Mouse (Mus musculus) embryonic fibroblast, embryonic 13.5 days (primary cell): ENCODE data around the gene Ikbke. TPM values are rescaled to one million over a fixed set of nuclear protein-coding genes. Genes with fewer than 3 reads are reported as not detected.
A peak's percentile ranks its signal among the peaks of the same experiment; 100 is the strongest.

Experiments used
- H3K27ac ChIP-seq: 2 replicates; pipeline ENCODE4 v1.5.1; 2012; ENCODE audit warnings: low read length, control low read depth, inconsistent platforms; ENCODE audit not compliant: insufficient read depth
- H3K4me1 ChIP-seq: 2 replicates; pipeline ENCODE4 v1.6.1; 2011; ENCODE audit warnings: low read length; ENCODE audit not compliant: control insufficient read depth, insufficient read depth
- H3K4me3 ChIP-seq: 2 replicates; pipeline ENCODE4 v1.5.1; 2011; ENCODE audit warnings: mild to moderate bottlenecking, control low read depth, low read length; ENCODE audit not compliant: insufficient read depth
- CTCF ChIP-seq: IDR thresholded peaks from 2 replicates; pipeline ENCODE4 v1.5.1; 2011; ENCODE audit warnings: mild to moderate bottlenecking, control low read depth, low read length, moderate library complexity, borderline replicate concordance; ENCODE audit not compliant: insufficient read depth
- POLR2A ChIP-seq: IDR thresholded peaks from 2 replicates; pipeline ENCODE4 v1.6.1; 2011; ENCODE audit warnings: low read depth, mild to moderate bottlenecking, control low read depth, low read length, moderate library complexity
- polyA plus RNA-seq: library from polyadenylated mRNA; stranded (reverse); fragments of >200 nt; gene quantifications from 2 replicates; pipeline ENCODE4 v1.2.4, GENCODE M21; 2011; ENCODE audit warnings: low read depth; ENCODE audit not compliant: missing spikeins, insufficient read length

The Ikbke gene
- polyA plus RNA-seq, 1 experiment = 14.6 TPM

- TF ChIP-seq CTCF (no peak), POLR2A (no peak)
- Histone ChIP-seq H3K4me1 (no peaks in the 10 kb centered on the region), H3K27ac (no peak overlapping the region), H3K4me3 (no peak overlapping the region)
Measured at GRCm38 (mm10) chr1:131299788-131300187, 20.4 kb upstream of the Ikbke start.

DNA sequence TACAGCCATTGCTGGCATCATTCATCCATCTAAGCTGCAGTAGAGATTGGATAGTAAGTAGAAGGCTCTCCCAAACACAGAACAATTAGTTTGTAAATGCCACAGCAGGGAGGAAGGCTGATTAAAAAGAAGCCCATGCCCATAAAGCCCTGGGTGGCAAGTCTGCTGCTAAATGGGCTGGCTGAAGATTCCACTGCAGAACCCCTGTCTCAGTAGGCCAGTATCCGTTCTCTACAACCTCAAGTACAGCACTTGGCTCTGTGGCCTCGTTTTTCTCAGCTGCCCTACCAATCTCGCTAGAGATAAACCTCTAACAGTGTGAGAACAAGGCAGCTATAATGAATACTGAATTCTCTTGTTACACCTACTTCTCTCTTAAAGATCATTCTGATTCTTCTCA lies 19.8 kb upstream of the Ikbke start:
- no peak overlapping the region for H3K27ac ChIP-seq
- no peak for TF ChIP-seq CTCF
- TF ChIP-seq POLR2A = no peak
- no peak overlapping the region for H3K4me3 ChIP-seq
- peaks cover 2% of the 10 kb centered on the region; the same call in 1 of the 2 replicates for H3K4me1 ChIP-seq

DNA sequence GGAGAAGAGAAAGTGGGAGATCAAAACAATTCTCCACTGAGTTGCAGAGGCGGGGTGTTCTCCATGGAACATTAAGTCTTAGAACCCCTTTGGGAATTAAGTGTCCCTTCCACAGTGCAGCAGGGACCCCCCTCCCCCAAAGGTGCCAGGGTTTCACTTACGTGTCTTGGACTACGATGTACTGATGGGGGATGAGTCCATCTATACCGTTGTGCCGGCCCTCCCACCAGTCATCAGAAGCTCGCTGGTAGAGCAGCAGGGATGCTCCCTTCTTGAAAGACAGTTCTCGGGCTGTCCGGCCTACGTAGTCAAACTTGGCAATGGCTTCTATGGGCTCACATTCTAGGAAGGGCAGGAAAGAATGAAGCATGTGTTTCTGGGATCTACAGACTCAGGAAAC lies 18.8 kb upstream of the Ikbke start:
- peaks cover 11% of the 10 kb centered on the region; the same call in 1 of the 2 replicates for H3K4me1 ChIP-seq
- H3K4me3 ChIP-seq = no peak overlapping the region
- TF ChIP-seq POLR2A = no peak
- TF ChIP-seq CTCF = no peak
- H3K27ac ChIP-seq = no peak overlapping the region

DNA sequence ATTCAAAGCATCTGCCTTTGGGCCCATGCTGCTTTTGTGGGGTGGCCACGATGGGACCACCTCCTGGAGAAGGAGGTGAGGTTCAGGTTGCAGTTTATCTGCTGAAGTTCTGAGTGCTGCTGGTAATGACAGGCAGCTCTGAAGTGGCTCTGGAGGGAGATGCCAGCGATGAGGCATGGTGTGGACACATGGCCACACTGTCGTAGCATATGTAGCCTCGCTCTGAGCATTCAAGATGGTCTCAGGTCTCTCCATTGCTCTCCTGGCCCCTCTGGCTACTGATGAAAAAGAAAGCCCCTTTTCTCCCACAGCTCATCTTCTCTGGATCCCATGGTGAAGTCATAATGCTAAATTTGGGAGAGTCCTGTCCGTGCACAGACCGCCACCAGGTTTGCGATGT lies 17.3 kb upstream of the Ikbke start:
- Histone ChIP-seq H3K27ac (no peak overlapping the region), H3K4me1 (peaks cover 11% of the 10 kb centered on the region; the same call in 1 of the 2 replicates), H3K4me3 (no peak overlapping the region)
- TF ChIP-seq CTCF (no peak), POLR2A (no peak)

DNA sequence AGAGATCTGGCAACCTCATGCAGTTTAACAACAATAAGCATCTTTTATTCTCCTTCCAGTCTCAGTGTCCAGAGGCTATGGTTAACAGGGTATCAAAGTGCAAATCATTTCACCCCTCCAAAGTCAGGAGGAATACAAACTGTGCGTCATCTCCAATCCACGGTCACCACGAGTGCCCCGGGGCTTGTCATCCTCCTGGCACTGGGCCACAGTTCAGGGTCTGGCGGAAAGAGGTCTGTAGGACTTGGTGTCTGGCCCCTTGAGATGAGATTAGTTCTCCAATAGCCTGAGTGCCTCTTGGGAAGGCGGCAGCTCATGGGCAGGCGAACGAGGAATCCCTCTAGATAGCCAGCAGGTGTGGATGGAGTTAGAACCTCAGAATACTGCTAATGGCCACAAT lies 15.8 kb upstream of the Ikbke start:
- peaks cover 11% of the 10 kb centered on the region; the same call in 1 of the 2 replicates for H3K4me1 ChIP-seq
- TF ChIP-seq POLR2A = no peak
- TF ChIP-seq CTCF = no peak
- no peak overlapping the region for H3K4me3 ChIP-seq
- H3K27ac ChIP-seq = no peak overlapping the region

GRCm38 (mm10) chr1:131293922-131294250 lies 14.5 kb upstream of the Ikbke start:
- H3K27ac ChIP-seq = peak overlapping the region; percentile 49
- peaks cover 11% of the 10 kb centered on the region; the same call in 1 of the 2 replicates for H3K4me1 ChIP-seq
- TF ChIP-seq POLR2A (no peak), CTCF (no peak)
- no peak overlapping the region for H3K4me3 ChIP-seq

DNA sequence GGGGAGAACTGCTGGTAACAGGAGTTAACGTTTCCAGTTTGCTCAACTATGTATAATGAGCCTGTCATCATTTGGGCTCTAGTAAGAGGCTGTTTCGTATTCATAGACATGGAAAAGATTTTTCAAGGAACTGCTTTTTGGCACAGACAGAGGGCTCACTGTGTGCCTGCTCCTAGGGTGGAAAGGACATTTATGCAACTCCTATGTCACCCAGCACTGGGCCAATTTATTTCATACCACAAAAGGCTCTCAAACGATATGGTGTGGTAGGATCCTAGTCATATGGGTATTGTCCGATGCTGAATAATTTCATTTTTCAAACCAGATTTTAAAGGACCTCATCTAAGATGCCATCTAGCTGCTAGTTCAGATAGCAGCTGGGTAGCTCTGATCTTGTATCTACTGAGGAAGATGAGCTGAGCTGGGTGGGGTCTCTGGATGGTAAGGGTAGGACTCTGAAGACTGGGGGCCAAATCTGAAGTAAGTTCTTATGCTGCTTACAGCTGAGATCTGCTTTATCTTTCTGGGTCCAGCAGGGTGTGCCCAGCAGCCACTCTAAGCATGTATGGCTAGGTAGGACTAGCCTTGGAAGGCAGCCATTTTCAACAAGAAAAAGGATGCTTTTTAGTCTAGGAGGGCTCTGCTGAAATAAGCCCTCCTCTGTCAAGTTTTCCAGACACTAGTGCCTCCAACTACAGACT lies 14.0 kb upstream of the Ikbke start:
- H3K4me3 ChIP-seq = no peak overlapping the region
- peaks cover 11% of the 10 kb centered on the region; the same call in 1 of the 2 replicates for H3K4me1 ChIP-seq
- TF ChIP-seq CTCF (no peak), POLR2A (no peak)
- H3K27ac ChIP-seq = peak overlapping the region; percentile 49

DNA sequence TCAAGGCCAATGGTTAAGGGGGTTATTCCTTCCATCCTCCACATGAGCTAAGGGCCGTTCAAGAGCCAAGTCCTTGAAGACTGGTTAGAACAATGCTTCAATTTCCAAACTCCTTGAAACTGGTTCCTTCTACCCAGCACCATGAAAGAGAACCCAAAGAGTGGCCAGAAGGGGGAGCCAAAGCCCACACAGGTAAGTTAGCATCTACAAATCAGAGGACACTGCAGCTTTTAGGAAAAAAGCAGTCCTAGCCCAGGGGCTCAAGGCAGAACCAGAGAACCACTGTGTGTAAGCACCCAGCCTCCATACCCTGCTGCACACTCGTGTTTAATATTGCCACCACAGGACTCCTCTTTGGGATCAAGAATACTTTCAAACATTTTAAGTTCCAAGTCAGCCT lies 11.2 kb upstream of the Ikbke start:
- H3K4me1 ChIP-seq = peaks cover 18% of the 10 kb centered on the region
- H3K4me3 ChIP-seq = no peak overlapping the region
- TF ChIP-seq CTCF (0 out of 2 replicates have a peak, but pooled peaks have one; percentile 6), POLR2A (no peak)
- no peak overlapping the region for H3K27ac ChIP-seq

DNA sequence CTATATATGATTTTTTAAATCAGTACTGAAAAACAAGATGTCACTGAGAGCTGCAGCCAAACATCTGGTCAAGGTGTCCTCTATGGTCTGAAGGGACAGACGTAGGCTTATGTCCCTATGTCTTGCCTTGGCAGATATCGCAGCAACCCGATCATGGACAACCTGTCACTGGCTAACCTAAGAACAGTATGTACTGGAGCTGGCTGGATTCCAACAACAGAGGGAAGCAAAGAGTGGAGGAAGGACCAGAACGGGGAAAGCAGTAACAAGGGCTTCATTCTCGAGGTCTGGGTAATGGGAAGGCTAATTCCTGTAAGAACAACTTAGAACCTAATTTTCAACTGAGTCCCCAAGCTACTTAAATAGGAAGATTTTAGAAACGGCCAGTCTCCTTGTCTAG lies 9.5 kb upstream of the Ikbke start:
- no peak overlapping the region for H3K27ac ChIP-seq
- peaks cover 13% of the 10 kb centered on the region for H3K4me1 ChIP-seq
- no peak for TF ChIP-seq CTCF
- no peak for TF ChIP-seq POLR2A
- H3K4me3 ChIP-seq = no peak overlapping the region

DNA sequence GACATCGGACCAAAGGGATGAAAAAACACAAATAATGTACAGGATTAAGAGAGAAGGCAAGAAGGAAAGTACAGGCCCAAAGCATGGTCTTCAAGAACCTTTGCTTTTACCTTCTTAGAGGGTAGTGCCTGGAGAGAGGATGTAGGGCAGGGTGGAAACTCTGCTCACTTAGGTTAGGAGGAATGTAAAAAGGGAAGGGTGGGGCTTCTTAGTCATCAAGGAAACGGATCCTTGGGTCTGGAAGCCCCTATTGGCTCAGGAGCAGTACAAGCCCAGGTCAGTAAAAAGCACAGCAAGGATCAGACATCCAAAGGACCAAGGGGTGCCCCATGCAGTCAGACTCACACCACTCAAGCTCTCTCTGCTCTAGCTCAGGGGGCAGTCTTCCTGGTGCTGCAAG lies 7.9 kb upstream of the Ikbke start:
- TF ChIP-seq CTCF = no peak
- no peak for TF ChIP-seq POLR2A
- Histone ChIP-seq H3K4me3 (no peak overlapping the region), H3K27ac (no peak overlapping the region), H3K4me1 (peaks cover 7% of the 10 kb centered on the region)
